Mouse (Mus musculus) left cerebral cortex, postnatal 36 days (tissue): ENCODE results near the gene Arhgef10l. TPM values are rescaled to one million over a fixed set of nuclear protein-coding genes. Genes with fewer than 3 reads are reported as not detected.

Experiments used
- DNase-seq, 2 experiments: peaks; one replicate each; pipeline ENCODE4 v3.0.0; 2021 to 2022; ENCODE audit warnings: low spot score in 2 of 2, mixed read lengths in 1 of 2
- intact Hi-C: fragments of 180-260 bp; cut with DNase I; formaldehyde crosslinking; loops from one replicate; pipeline ENCODE4 v1.15.1; 2025
- microRNA-seq: library from miRNA; unstranded; fragments of <30 nt; microRNA quantifications from one replicate; pipeline ENCODE4 v1.2.0, GENCODE M21; 2022
- total RNA-seq, 2 experiments: library from RNA; stranded (reverse); gene quantifications; 2 replicates each; pipeline ENCODE4 v1.2.3; 2021

Arhgef10l gene
- total RNA-seq, 2 experiments from 2014 or later = 61.0 to 63.4 TPM

DNA sequence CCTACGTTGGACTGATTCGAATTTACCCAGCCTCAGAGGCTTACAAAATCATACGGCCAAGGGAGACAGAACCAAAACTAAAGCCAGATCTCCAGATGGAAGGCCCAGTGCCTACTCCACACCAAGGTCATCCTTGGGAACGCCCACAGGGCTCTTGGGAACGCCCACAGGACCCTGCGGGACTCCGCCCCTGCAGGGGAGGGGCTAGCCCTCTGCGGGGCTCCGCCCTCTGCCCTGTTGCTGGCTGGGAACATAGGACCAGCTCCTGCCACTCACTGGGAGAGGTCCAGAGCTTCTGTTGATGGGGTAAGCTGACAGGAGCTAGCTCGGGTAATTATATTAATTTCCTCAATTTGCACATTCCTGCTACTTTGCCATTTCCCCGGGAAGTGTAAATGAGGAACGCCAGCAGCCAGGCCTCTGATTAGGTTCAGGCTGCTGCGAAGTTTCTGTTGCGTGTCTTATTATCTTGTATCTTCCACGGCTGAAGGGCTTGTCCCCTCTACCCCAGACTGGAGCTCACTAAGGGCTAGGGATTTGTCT, 158.6 kb downstream of the Arhgef10l start:
- intact Hi-C loops = no loop called here
- DNase-seq = no peak

DNA sequence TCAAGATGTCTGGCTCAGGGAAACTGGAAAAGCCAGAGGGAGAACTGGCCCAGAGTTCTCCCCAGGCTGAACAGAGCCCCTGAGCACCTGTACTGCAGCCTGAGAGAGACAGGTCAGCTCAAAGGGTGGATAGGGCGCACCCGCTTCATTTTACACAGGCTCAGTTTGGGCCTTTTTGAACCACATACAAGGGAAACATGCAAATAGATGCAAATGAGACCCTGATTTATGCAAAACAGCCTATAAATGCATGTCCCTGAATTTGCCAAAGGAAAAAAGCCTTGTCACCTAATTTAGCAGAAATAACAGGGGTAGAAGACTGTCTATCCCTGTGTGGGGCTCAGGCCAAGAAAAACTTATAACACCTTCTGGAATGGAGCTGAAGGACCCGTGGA, 160.2 kb downstream of the Arhgef10l start:
- intact Hi-C loops = no loop called here
- DNase-seq = no peak

DNA sequence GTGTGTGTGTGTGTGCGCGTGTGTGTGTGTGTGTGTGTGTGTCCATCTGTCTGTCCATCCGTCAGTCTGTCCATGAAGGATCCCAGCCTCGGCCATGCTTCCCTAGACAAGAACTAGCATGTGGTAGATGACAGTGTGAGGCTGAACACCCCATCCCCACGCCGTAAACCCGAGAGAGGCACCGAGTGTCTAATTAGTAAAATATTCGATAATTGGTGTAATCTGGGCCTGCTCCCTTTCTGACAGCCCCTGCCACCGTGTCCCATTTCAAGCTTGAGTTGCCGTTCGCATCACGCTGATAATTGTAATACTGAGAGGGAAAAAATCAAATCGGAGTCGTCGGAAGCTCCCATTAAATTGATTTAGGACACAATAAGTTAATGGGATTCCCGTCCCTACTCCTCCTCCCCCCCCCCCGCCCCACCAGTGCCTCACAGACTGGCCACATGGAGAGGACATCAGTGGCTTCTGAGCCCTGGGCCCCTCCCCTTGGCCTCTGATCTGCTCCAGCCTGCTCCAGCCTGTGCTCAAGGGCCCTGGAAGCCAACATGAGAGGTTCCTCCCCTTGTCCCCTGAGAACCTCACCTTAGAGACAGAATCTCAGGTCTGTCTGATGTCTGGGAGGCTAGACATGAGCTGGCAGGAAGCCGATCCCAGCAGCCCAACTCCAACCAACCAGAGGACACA, 160.7 kb downstream of the Arhgef10l start:
- intact Hi-C loops = no loop called here
- DNase-seq = no peak

GRCm38 (mm10) chr4:140504067-140504913, 161.5 kb downstream of the Arhgef10l start:
- no peak for DNase-seq
- intact Hi-C loops = no loop called here

- no peak for DNase-seq
- intact Hi-C loops = no loop called here
Observed at GRCm38 (mm10) chr4:140500766-140501165, 165.0 kb downstream of the Arhgef10l start.

DNA sequence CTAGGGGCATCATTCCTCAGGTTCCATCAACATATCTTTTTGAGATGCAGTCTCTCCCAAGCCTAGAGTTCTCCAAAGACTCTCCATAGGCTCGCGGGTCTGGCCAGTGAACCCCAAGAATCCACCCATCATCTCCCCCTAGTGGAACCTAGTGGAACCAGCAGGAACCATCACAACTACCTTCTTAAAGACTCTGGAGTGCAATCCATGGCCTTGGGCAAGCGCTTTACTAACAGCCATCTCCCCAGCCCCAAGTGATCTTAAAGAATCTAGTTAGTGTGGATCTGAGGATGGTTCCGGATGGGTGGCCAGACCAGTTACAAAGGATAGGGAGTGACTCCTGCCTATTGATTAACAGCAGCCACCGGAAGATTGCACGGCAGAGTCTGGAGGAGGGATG, 166.2 kb downstream of the Arhgef10l start:
- intact Hi-C loops = no loop called here
- no peak for DNase-seq

DNA sequence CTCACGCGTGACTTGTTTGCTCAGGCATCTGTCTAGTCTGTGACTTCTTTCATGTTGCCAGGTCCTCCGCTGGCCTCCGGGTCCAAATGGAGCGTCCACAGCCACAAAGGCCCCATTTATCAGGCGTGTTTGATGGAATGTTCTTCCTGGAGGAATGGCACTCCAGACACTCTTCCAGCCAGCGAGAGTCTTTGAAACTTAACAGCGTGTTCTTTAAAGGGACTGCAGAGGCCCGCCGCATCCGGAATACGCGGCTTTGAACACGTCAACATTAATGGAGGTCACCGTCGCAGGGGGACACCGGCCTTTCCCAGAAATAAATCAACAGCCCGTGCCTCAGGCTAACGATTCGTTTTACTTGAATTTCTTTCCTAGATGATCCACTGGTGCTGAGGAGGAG, 168.6 kb downstream of the Arhgef10l start:
- intact Hi-C loops = no loop called here
- no peak for DNase-seq

- intact Hi-C loops = no loop called here
Observed at GRCm38 (mm10) chr4:140491555-140491954, 174.3 kb downstream of the Arhgef10l start.

DNA sequence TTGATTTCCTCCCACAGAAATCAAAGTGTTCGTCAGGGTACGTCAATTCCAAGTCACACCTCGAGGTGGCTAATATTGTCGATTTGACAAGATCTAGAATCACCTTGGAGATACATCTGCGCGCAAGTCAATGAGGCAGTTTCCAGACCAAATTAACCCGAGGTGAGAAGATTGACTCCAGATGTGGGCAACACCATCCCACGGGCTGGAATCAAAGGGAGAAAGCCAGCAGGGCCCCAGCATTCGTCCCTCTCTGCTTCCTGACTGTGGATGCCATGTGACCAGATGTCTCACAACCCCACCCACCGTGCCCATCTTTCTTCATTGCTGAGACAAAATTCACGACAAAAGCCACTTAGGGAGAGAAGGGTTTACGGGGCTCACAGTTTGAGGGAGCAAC, 180.4 kb downstream of the Arhgef10l start:
- intact Hi-C loops = no loop called here
- DNase-seq = no peak

More at GRCm38 (mm10) chr4:140491555-140491954, 174.3 kb downstream of the Arhgef10l start:
- DNase-seq = peak in 1 of 2 experiments; percentile 44

DNA sequence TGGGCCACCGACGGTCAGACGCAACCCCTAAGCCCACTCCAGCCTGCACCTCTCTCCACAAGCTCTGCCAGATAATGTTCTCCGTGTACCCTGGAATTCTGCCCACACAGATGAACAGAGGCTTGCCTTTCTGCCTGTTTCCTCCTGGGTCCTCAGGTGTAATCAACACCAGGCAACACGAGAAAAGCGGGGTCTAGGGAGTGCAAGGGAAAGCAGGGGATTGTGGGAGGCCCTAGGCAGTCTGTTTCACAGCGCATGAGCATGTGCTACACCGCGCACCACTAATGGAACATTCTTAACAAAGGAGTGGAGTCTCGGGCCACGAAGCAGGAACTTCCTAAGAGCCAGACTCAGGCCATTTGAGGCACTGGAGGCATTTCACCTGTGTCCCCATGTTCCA, 182.7 kb downstream of the Arhgef10l start:
- intact Hi-C loops = no loop called here
- DNase-seq = no peak

DNA sequence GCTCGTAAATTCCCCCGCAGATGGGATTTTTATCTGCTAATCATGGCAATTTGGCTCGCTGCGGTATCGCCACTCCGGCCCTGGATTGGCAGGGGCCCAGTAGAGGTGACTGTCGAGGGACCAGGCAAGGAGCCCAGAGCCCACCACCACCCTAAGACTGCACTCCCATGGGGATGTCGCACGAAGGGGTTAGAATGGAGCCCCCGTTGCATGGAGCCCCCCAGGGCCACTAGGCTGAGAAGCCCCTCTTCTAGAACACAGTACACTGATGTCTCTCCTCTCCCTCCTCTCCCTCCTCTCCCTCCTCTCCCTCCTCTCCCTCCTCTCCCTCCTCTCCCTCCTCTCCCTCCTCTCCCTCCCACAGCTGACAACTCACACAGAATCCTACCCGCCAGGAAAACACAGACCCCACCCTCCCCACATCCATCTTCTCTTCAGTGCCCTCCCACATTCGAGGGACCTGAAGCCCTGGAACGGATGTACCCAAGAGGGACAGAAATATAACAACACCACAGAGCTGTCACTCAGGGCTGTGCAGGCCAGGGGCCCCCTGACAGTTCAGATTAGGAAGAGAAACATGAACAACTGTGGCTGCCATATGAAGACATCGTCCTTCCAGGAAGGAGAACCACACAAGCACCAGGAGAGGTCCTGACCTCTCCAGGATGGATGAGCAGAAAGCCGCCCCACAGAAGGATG, 185.3 kb downstream of the Arhgef10l start:
- no peak for DNase-seq
- intact Hi-C loops = no loop called here

DNA sequence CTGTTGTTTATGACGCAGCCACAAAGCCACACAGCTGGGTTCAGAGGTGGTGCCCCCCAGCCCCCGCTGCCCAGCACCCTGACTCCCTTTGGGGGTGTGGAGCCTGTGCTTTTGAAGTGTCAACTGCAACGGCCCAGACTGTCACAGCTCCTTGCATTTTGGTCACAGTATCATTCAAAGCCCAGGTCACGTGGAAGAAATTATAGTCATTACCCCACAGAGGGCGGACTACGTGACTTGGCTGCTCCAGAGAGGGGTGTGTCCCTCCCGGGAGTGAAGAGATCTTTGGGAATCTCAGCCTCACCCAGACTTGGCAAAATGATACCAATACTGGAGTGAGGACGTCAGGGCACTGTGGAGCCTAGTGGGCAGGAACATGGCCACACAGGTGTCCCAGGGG, 190.6 kb downstream of the Arhgef10l start:
- intact Hi-C loops = loop anchor here (10.0 kb wide), 1 partner anchor 220 kb away; no protein-coding TSS in a partner anchor
- DNase-seq = no peak

DNA sequence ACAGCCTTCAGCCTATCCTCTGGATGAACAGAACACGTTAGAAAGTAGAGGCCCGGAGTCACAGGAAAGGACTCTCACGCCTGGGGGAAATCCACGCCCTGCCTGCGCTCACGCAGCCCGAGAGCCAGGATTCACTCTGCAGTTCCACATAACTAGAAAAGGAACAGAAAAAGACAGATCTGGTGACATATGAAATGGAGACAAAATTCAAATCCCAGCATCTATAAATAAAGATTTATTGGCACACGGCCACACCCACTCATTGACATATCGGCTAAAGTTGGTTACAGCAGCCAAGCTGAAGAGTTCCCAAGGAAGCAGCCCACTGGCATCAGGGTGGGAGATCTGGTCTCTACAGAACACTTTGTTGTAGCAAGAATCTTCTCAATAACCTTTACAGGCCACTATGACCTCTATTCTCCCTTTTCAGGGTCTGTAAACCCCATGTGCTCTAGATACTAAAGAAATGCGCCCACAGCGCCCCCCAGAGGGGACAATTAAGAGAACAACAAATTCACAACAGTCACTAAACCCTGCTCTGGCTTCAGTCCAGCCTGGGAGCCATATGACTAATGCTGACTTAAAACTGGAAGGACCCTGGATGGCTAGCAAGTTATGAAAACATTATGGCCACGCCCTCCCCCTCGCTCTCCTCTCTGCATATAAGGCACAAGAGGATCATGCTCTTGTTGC, 195.9 kb downstream of the Arhgef10l start:
- intact Hi-C loops = loop anchor here (10.0 kb wide), 1 partner anchor 215 kb away; no protein-coding TSS in a partner anchor
- DNase-seq = peak in 1 of 2 experiments; percentile 54

- intact Hi-C loops = no loop called here
- DNase-seq = no peak
Observed at GRCm38 (mm10) chr4:140467254-140467791, 198.5 kb downstream of the Arhgef10l start.

Small RNA genes within 50 kb of the gene (microRNA-seq; reads per million reads assigned to microRNA genes)
- gene Gm23045 = not detected

Other genes starting within 250 kb of the Arhgef10l start
- gene Rcc2, start 34.5 kb upstream of the Arhgef10l start, total RNA-seq = 10 to 100 TPM; 74.7 to 84.4 TPM
- gene Padi6, start 76.6 kb upstream of the Arhgef10l start, total RNA-seq = 1 to 10 TPM in 1 of 2 experiments, under 1 TPM in 1; 0.34 to 1.2 TPM
- not detected for gene Padi4, start 108.2 kb upstream of the Arhgef10l start, total RNA-seq
- not detected for gene Padi3, start 144.6 kb upstream of the Arhgef10l start, total RNA-seq
- gene Padi1, start 179.8 kb upstream of the Arhgef10l start, total RNA-seq = not detected
- 10 to 100 TPM; 11.9 to 14.0 TPM for gene Padi2, start 240.3 kb upstream of the Arhgef10l start, total RNA-seq